Mouse (Mus musculus): ENCODE data around the gene Cope.

DNA sequence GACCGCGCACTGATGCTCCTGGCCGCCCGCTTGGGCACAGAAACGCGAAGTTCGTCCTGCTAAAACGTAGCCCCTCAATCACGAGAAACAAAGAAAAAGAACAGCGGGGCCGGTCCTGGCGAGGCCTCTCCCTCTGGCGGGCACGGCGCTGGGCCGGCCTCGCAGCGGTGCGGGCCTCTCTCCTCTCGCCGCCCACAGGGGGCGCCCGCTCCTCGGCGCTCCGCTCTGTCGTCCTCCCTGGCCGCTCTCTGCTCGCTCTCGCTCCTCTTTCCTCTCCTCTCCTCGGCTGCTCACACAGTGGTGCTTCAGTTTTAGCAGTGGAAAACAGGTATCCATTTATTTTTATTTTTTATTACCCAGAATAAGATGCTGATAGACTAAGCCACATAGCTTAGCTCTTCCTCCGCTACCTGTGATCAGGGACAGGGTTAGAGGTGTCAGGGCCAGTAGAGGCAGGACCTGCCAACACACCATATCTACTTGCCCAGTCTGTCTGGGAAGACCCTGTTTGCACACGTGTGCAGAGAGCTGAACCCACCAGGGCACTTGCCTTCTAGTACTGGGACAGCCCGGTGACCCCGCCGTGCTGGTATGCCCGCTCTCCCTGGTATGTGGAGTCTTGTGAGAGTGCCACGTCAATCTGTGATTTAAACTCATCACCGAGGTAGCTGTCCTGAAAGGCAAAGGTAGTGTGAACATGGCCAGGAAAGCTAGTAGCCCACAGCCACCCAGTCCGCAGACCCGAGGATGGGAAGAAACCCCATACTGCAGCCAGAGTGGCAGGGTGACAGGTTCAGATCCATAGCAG is 30.0 kb downstream of the Cope start:
- no peak for TF ChIP-seq POLR2A (IDR thresholded peaks at IDR 0.05; ENCODE audit: borderline replicate concordance, insufficient read depth, low read length)
- TF ChIP-seq CTCF (IDR thresholded peaks at IDR 0.05; ENCODE audit: borderline replicate concordance, insufficient read depth, low read depth, low read length), result peak; percentile 74
